Mouse (Mus musculus) forebrain, embryonic 12.5 days (tissue): ENCODE data around the gene Tmem248. TPM values are rescaled to one million over a fixed set of nuclear protein-coding genes. Genes with fewer than 3 reads are reported as not detected.

ENCODE experiments used
- ATAC-seq: fragments of 200-750 bp; cut with Nextera tagmentation; 2 replicates; pipeline ENCODE4 v1.8.0; 2017; ENCODE audit warnings: moderate TSS enrichment; ENCODE audit not compliant: low FRiP score
- H3K27ac ChIP-seq: fragments of 300-500 bp; sonication (generic); 2 replicates; pipeline ENCODE4 v1.5.1; 2016; ENCODE audit warnings: mild to moderate bottlenecking
- H3K27me3 ChIP-seq: fragments of 300-500 bp; sonication (generic); 2 replicates; pipeline ENCODE4 v1.6.1; 2016; ENCODE audit warnings: mild to moderate bottlenecking
- H3K36me3 ChIP-seq: fragments of 300-500 bp; sonication (generic); replicated peaks from 2 replicates; pipeline ENCODE4 v1.6.1; 2016; ENCODE audit warnings: mild to moderate bottlenecking
- H3K4me1 ChIP-seq: fragments of 300-500 bp; sonication (generic); 2 replicates; pipeline ENCODE4 v1.6.1; 2016
- H3K4me2 ChIP-seq: fragments of 300-500 bp; sonication (generic); 2 replicates; pipeline ENCODE4 v1.6.1; 2016; ENCODE audit warnings: mild to moderate bottlenecking, moderate library complexity
- H3K4me3 ChIP-seq: fragments of 300-500 bp; sonication (generic); replicated peaks from 2 replicates; pipeline ENCODE4 v1.5.1; 2016; ENCODE audit warnings: mild to moderate bottlenecking
- H3K9ac ChIP-seq: fragments of 300-500 bp; sonication (generic); 2 replicates; pipeline ENCODE4 v1.6.1; 2016; ENCODE audit warnings: mild to moderate bottlenecking
- H3K9me3 ChIP-seq: fragments of 300-500 bp; sonication (generic); 2 replicates; pipeline ENCODE4 v1.6.1; 2016
- WGBS: fragments of 180-500 bp; shearing (Covaris S2); methylation state at CpG from one replicate; pipeline ENCODE4 v1.1.7; 2016; 5-methylcytosine and 5-hydroxymethylcytosine counted together
- polyA plus RNA-seq: library from polyadenylated mRNA; unstranded; fragments of >200 nt; fragmentation: Nextera tagmentation; extraction: Ambion mirVana; gene quantifications from 2 replicates; pipeline ENCODE4 v1.2.1, GENCODE M21; 2016

The Tmem248 gene
- 29.2 and 30.1 TPM in 2 replicates for polyA plus RNA-seq

DNA sequence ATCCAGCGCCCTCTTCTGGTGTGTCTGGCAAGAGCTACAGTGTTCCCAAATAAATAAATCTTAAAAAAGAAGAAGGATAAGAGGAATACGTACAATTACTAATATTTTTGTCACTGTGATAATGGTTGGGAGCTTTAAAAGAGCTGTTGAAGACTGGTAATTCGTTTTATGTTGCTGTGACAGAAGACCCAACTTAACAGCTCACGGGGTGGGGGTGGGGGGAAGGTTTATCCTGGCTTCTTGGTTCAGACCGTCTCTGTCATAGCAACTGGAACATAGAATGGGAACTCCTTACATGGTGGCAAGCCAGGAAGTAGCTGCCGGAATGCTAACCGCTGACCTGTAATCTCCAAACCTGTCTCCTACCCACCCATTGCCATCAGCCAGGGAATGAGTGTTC, at the start of gene Tmem248:
Gene Tmem248, plus strand, starts transcription at position 301 of the 400 bp plus-strand sequence.
- no peak for ATAC-seq
- WGBS = 83% methylated on average over 7 of the region's 7 CpGs
- Histone ChIP-seq H3K27ac (no peak within 1 kb of the TSS), H3K4me1 (peaks cover 8% of the 10 kb centered on the region), H3K9ac (no peak within 1 kb of the TSS), H3K4me3 (no peak within 1 kb of the TSS), H3K36me3 (peaks cover 18% of the 10 kb centered on the region), H3K27me3 (no peaks in the 10 kb centered on the region), H3K9me3 (no peaks in the 10 kb centered on the region), H3K4me2 (no peak within 1 kb of the TSS)

DNA sequence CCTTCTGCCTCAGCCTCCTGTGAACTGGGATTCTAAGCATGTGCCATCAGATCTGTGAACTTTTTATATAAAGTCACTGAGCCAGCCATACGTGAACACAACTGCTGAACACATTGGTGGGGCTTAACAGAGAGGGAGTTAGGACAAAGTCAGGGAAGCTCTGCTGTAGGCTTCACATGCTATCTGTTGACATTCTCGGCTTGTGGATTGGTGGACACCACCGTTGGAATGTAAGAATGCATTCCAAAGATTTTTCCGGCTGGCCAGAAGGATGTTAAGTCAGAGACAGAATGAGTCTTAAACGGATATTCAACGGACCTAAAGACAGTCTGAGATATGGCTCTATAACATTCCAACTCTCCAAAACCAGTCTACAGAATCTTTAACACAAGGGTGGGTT, 47.8 kb upstream of the Tmem248 start:
- Histone ChIP-seq H3K9me3 (no peaks in the 10 kb centered on the region), H3K27ac (no peak overlapping the region), H3K4me1 (peaks cover 19% of the 10 kb centered on the region), H3K4me3 (no peak overlapping the region), H3K36me3 (no peaks in the 10 kb centered on the region), H3K4me2 (no peak overlapping the region), H3K9ac (no peak overlapping the region), H3K27me3 (no peaks in the 10 kb centered on the region)
- WGBS = 75% methylated on average over 6 of the region's 6 CpGs
- no peak for ATAC-seq

DNA sequence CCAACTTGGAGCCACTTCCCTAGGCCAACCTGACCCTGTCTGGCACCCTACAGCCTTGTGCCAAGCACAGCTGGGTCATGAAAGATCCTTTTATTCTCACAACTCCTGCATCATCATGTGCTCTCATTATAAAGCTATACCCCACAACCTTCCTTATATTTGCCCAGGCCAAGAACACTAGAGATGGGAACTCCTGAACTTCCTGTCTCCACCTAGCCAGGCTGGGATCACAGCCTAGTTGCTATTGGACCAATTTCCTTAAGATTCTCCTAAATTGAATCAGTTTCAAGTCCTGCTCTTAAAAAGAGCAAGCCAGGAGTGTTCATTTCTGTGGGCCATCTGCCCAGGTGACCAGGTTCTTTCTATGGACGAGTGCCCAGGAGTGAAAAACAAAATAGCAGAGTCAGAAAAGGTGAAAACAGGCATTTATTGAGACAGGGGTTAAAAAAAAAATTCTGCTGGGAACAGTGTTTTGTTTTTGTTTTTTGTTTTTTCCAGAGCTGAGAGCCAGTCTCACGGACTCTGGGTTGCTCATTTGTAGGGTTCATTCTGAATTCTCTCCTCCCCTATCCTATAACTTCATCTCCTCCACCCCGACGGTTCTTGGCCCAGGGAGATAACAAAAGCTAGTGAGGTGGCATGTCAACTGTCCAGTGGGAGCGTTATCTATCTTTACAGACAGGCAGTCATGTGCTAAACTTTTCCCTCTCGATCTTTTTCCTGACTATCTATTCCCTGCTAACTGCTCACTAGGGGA, 46.0 kb upstream of the Tmem248 start:
- no peak for ATAC-seq
- no peaks in the 10 kb centered on the region for H3K9me3 ChIP-seq
- H3K4me1 ChIP-seq = peaks cover 19% of the 10 kb centered on the region
- H3K36me3 ChIP-seq = no peaks in the 10 kb centered on the region
- H3K27ac ChIP-seq = peak overlapping the region; percentile 87
- no peaks in the 10 kb centered on the region for H3K27me3 ChIP-seq
- WGBS = 14% methylated on average over 6 of the region's 6 CpGs
- peak overlapping the region; percentile 93 for H3K4me3 ChIP-seq
- peak overlapping the region; percentile 65 for H3K4me2 ChIP-seq
- peak overlapping the region; percentile 93 for H3K9ac ChIP-seq

DNA sequence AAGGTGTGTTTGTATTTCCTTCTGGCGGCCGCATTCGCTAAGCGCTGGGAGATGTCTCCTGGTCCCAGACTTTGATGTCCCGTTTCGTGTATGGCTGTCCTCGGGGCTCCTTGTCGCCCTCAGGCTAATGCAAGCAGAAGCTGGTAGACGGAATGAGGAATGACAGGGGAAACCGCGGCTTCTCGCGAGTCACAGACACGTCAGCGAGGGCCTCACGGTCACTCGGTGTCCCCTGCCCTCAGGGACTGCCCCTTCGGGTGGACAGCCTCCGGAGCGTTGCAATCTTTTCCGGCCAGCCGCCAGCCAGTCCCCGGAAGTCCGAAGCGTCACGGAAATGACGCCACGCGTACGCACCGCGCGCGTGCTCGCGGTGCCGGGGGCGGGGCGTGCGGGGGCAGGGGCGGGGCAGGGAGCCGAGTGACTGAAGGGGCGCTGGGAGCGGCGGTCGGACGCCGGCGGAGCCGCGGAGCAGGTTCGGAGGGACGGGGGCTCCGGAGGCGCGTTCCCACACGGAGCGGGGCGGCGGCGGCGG, 45.4 kb upstream of the Tmem248 start, which contains the start of gene Rabgef1:
Gene Rabgef1, plus strand, starts transcription at position 376 of the 532 bp plus-strand sequence.
- Histone ChIP-seq H3K4me1 (peaks cover 19% of the 10 kb centered on the region), H3K27me3 (no peaks in the 10 kb centered on the region), H3K4me2 (peak within 1 kb of the TSS; percentile 65), H3K9me3 (no peaks in the 10 kb centered on the region), H3K4me3 (peak within 1 kb of the TSS; percentile 93), H3K36me3 (no peaks in the 10 kb centered on the region), H3K27ac (peak within 1 kb of the TSS; percentile 87), H3K9ac (peak within 1 kb of the TSS; percentile 93)
- WGBS = under 1% methylated on average over 60 of the region's 62 CpGs
- peak; percentile 95 for ATAC-seq

DNA sequence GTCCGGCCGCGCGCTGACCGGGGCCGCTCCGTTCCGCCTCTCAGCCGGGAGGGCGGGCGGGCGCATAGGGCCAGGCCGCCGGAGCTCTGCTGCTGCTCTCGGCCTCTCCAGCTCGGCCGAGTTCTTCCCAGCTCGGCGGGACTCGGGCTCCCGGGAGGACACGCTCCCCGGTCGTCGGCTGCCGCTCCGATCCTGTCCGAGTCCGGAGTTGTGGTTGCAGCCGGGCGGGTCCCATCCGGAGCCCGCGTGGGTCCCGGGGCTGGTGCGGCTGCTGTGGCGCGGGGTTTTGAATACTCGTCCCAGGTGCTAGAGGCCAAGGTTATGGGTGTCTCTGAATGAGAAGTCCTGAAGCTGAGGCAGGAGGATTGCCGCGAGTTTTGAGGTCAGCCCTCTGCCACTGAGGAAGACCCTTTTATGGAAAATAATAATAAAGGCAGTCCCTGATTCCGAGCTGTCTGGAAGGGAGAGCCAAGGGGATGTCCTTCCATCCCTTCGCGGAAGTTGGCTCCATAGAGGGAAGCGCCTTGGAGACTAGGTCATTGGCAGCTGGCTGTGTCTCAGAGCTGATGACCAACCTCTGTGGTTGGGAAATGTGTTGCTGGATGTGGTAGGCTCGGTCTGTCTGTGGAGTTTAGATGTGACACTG, 44.8 kb upstream of the Tmem248 start:
- H3K9me3 ChIP-seq = no peaks in the 10 kb centered on the region
- peak overlapping the region; percentile 87 for H3K27ac ChIP-seq
- no peaks in the 10 kb centered on the region for H3K36me3 ChIP-seq
- WGBS = 2% methylated on average over 46 of the region's 46 CpGs
- peak overlapping the region; percentile 65 for H3K4me2 ChIP-seq
- ATAC-seq = peak; percentile 52; the same call in 1 of the 2 replicates
- peak overlapping the region; percentile 93 for H3K9ac ChIP-seq
- no peaks in the 10 kb centered on the region for H3K27me3 ChIP-seq
- peaks cover 19% of the 10 kb centered on the region for H3K4me1 ChIP-seq
- H3K4me3 ChIP-seq = peak overlapping the region; percentile 93

DNA sequence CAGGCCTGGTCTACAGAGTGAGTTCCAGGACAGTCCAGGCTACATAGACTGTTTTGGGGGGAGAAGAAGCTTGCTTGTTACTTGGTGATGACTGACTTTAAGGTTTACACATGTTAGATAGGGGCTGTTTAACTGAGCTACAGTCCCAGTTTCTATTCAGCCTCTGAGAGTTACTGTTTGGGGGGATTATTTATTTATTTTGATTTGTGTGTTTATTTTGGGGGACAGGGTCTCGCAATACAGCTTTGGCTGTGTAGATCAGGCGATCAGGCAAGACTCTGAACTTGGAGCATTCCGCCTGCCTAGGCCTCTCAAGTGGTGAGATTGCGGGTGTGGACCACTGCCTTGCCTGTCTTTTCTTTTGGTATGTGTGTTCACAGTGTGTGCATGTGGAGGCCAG, 43.9 kb upstream of the Tmem248 start:
- peak overlapping the region; percentile 93; the same call in 1 of the 2 replicates for H3K9ac ChIP-seq
- peaks cover 19% of the 10 kb centered on the region for H3K4me1 ChIP-seq
- no peaks in the 10 kb centered on the region for H3K27me3 ChIP-seq
- peak overlapping the region; percentile 65; the same call in 1 of the 2 replicates for H3K4me2 ChIP-seq
- H3K9me3 ChIP-seq = no peaks in the 10 kb centered on the region
- H3K27ac ChIP-seq = no peak overlapping the region
- H3K4me3 ChIP-seq = peak overlapping the region; percentile 93
- H3K36me3 ChIP-seq = no peaks in the 10 kb centered on the region
- no peak for ATAC-seq
- 93% methylated on average over 4 of the region's 4 CpGs for WGBS

DNA sequence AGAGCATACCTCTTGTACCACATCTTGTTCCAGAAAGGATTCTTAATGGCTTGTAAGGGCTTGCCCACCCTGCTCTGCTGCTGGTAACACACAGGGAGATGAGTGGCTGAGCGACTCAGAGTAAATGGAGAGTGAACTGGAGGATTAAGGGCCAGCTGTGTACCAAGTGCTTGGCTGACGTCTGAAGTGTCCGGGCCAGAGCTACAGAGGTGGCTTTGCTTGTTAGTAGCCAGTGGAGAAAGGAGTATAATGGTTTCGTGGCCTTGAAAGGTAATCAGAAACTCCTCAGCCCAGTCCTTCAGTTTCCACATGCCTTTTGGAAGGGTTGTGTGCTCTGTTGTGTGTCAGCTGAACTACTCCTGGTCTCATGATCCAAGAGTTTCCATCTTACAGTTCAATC, 39.0 kb upstream of the Tmem248 start:
- Histone ChIP-seq H3K4me2 (no peak overlapping the region), H3K27me3 (no peaks in the 10 kb centered on the region), H3K9ac (no peak overlapping the region), H3K4me1 (peaks cover 4% of the 10 kb centered on the region), H3K27ac (no peak overlapping the region), H3K9me3 (no peaks in the 10 kb centered on the region), H3K36me3 (no peaks in the 10 kb centered on the region), H3K4me3 (no peak overlapping the region)
- no peak for ATAC-seq
- 61% methylated on average over 4 of the region's 4 CpGs for WGBS

DNA sequence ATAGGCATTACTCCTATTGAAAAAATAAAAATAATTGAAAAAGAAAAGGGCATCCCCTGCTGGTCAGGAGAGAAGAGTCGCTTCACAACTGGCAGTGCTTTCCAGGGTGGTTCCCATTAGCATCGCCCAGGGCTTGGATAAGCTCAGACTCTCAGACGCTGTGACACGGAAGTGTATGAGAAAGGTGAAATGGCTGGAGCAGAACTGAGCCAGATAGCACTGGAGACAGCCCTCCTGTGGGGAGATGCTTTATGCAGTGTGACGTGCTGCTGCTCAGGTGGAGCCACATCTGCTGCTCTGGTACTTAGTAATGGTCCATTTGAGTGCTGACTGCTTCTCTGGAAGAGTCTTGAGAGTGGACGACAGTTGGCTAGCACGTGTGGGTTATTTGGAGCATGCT, 36.5 kb upstream of the Tmem248 start:
- ATAC-seq = no peak
- Histone ChIP-seq H3K27me3 (no peaks in the 10 kb centered on the region), H3K9ac (no peak overlapping the region), H3K4me1 (no peaks in the 10 kb centered on the region), H3K4me2 (no peak overlapping the region), H3K36me3 (no peaks in the 10 kb centered on the region), H3K27ac (no peak overlapping the region), H3K4me3 (no peak overlapping the region), H3K9me3 (no peaks in the 10 kb centered on the region)
- 66% methylated on average over 7 of the region's 7 CpGs for WGBS

DNA sequence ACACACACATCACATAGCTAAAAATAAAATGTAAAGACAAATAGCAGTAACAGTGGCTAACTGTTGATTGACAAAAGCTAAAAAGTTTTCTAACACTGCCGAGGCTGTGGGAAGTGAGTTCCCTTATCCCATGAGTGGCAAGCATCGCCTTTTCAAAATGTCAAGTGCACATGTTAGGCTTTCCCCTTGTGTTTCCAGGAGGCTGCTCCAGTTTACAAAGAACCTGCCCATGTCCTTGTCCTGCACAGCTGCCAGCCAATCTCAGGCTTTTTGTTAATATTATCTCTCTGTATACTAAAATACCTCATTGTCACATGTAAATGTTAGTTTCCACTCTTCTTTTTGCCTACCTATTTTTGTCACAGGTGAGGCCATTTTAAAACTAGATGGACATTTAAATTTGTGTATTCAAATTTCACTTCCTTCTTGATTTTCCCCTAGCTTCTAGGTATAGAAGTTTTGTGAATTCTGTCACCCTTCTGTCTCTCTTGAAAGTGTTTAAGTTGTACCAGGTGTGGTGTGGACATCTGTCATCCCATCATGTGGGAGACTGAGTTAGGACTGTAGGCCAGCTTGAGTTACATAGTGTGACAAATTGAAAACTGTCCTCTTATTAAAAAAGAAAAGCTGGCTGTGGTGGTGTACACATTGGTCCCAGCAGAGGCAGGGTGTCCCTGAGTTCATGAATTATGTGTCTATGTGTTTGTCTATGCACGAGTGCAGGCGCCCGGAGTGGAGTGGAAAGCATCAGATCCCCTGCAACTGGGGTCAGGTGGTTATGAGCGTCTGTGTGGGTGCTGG, 34.9 kb upstream of the Tmem248 start:
- Histone ChIP-seq H3K27ac (no peak overlapping the region), H3K9ac (no peak overlapping the region), H3K4me3 (no peak overlapping the region), H3K4me1 (peaks cover 1% of the 10 kb centered on the region; the same call in 1 of the 2 replicates), H3K9me3 (no peaks in the 10 kb centered on the region), H3K4me2 (no peak overlapping the region), H3K36me3 (no peaks in the 10 kb centered on the region), H3K27me3 (no peaks in the 10 kb centered on the region)
- WGBS = 89% methylated on average over 6 of the region's 6 CpGs
- no peak for ATAC-seq

DNA sequence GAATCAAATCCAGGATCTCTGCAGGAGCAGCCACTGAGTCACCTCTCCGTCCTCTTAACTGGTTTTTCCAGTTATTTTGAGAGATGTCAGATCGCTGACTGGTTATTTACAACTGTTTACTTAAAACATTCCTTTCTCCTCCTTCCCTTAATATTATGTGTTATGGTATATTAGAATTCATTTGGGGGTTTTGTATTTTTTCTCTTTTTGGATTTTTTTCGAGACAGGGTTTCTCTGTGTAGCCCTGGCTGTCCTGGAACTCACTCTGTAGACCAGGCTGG, 34.4 kb upstream of the Tmem248 start:
- Histone ChIP-seq H3K4me1 (peaks cover 2% of the 10 kb centered on the region; the same call in 1 of the 2 replicates), H3K9me3 (no peaks in the 10 kb centered on the region), H3K4me2 (no peak overlapping the region), H3K27ac (no peak overlapping the region), H3K4me3 (no peak overlapping the region), H3K36me3 (no peaks in the 10 kb centered on the region), H3K27me3 (no peaks in the 10 kb centered on the region), H3K9ac (no peak overlapping the region)
- WGBS = 89% methylated on average over 3 of the region's 3 CpGs
- no peak for ATAC-seq

DNA sequence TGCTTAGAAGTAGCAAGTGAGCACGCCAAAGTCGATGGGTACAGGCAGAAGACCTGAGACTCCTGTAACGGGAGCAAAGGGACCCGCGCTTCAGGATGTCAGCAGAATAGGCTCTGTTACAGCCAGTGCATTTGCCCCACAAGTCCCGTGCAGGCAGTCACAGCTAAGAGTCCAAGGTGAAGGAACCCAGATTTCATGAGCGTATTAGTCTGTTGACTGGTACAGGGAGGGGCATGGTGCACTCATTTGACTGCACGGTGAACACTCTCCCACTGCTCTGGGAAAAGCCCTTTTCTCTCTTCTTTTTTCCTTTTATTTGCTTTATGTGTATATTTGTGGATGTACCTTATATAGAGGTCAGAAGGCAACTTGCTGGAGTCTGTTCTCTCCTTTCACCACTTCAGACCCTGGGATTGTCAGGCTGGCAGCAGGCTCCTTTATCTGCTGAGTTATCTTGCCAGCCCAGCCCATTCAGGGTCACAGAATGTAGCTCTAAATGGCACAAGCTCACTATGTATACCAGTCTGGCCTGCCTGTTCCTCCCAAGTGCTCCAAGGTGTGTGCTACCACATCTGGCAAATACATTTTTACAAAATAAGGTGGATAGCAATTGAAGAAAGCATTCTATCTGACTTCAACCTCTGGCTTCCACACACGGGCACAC, 32.6 kb upstream of the Tmem248 start:
- Histone ChIP-seq H3K9me3 (no peaks in the 10 kb centered on the region), H3K27ac (no peak overlapping the region), H3K27me3 (no peaks in the 10 kb centered on the region), H3K4me2 (no peak overlapping the region), H3K9ac (no peak overlapping the region), H3K4me1 (peaks cover 2% of the 10 kb centered on the region; the same call in 1 of the 2 replicates), H3K4me3 (no peak overlapping the region), H3K36me3 (no peaks in the 10 kb centered on the region; the same call in 1 of the 2 replicates)
- no peak for ATAC-seq
- WGBS = 93% methylated on average over 9 of the region's 9 CpGs
